Mouse (Mus musculus) liver, postnatal 0 days (tissue): ENCODE data around the gene Commd1.

ENCODE experiments used
- CTCF ChIP-seq: sonication (generic); IDR thresholded peaks from 2 replicates; pipeline ENCODE4 v1.5.1; 2016; ENCODE audit warnings: antibody characterized with exemption, low read depth
- EP300 ChIP-seq: IDR thresholded peaks from 2 replicates; pipeline ENCODE4 v1.6.1; 2016; ENCODE audit warnings: antibody characterized with exemption, low read depth, mild to moderate bottlenecking

DNA sequence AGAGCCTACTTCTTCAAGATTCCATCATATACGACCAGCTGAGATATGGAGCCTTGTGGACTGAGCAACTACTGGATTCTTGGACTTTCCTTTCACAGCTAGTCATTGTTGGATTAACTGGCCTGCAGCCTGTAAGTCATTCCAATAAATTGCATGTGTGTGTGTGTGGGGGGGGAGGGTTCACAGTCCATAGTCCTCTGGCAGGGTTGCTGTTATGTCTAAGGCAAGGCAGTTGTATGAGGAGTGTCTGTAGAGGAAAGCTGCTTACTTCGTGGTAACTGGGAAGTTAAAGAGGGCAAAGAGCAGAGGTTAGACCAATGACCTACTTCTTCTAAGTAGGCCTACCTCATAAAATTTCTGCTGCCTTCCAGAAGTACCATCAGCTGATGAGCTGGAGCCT lies 98.5 kb downstream of the Commd1 start:
- TF ChIP-seq CTCF = no peak
- no peak for TF ChIP-seq EP300
